Mouse (Mus musculus) urinary bladder, adult 2 months (tissue): ENCODE measurements around the gene Trim10. TPM values are rescaled to one million over a fixed set of nuclear protein-coding genes. Genes with fewer than 3 reads are reported as not detected.
A peak's percentile ranks its signal among the peaks of the same experiment; 100 is the strongest.

Experiments used
- DNase-seq: peaks from one replicate; pipeline ENCODE4 v3.0.0; 2022; ENCODE audit warnings: low spot score
- polyA plus RNA-seq: library from polyadenylated mRNA; depleted of rRNA; stranded (reverse); fragments of >200 nt; gene quantifications from 2 replicates; pipeline ENCODE4 v1.2.3, GENCODE M21; 2012; rRNA removed

Gene Trim10
- polyA plus RNA-seq, 1 experiment: 0.07 TPM

- no peak for DNase-seq
Observed at GRCm38 (mm10) chr17:36909802-36910201, 40.4 kb downstream of the Trim10 start.

GRCm38 (mm10) chr17:36912031-36912430, 42.7 kb downstream of the Trim10 start:
- no peak for DNase-seq

- no peak for DNase-seq
Observed at GRCm38 (mm10) chr17:36914108-36914507, 44.7 kb downstream of the Trim10 start.

- peak; percentile 29 for DNase-seq
Observed at GRCm38 (mm10) chr17:36915076-36915475, 45.7 kb downstream of the Trim10 start.

- DNase-seq: peak; percentile 35
Observed at GRCm38 (mm10) chr17:36920239-36920638, 50.9 kb downstream of the Trim10 start.

GRCm38 (mm10) chr17:36922715-36923114, 53.3 kb downstream of the Trim10 start:
- DNase-seq: no peak

- DNase-seq: no peak
Observed at GRCm38 (mm10) chr17:36923491-36923890, 54.1 kb downstream of the Trim10 start.

Other genes starting within 250 kb of the Trim10 start
- gene H2-M9, start 226.9 kb upstream of the Trim10 start, polyA plus RNA-seq: 0.12 TPM in 1 of 2 replicates, not detected in the other
- gene H2-M1, start 197.4 kb upstream of the Trim10 start, polyA plus RNA-seq: not detected in 2 replicates
- gene H2-M10.5, start 96.7 kb upstream of the Trim10 start, polyA plus RNA-seq: not detected in 2 replicates
- not detected in 2 replicates for gene H2-M10.6, start 57.4 kb upstream of the Trim10 start, polyA plus RNA-seq
- 39.4 and 47.1 TPM in 2 replicates for gene Trim26, start 32.4 kb upstream of the Trim10 start, polyA plus RNA-seq
- 0.03 TPM in 1 of 2 replicates, not detected in the other for gene Trim15, start 2.4 kb upstream of the Trim10 start, polyA plus RNA-seq
- gene Trim40, start 20.5 kb downstream of the Trim10 start, polyA plus RNA-seq: 0.15 and 0.41 TPM in 2 replicates
- gene Trim31, start 28.5 kb downstream of the Trim10 start, polyA plus RNA-seq: not detected in 2 replicates
- 8.9 and 11.0 TPM in 2 replicates for gene Rnf39, start 73.3 kb downstream of the Trim10 start, polyA plus RNA-seq
- gene Ppp1r11, start 82.2 kb downstream of the Trim10 start, polyA plus RNA-seq: 114 and 122 TPM in 2 replicates
- 38.3 and 39.6 TPM in 2 replicates for gene Znrd1, start 89.0 kb downstream of the Trim10 start, polyA plus RNA-seq
- 15.9 and 17.0 TPM in 2 replicates for gene Znrd1as, start 89.0 kb downstream of the Trim10 start, polyA plus RNA-seq
- 0.30 and 0.56 TPM in 2 replicates for gene 2410137M14Rik, start 111.7 kb downstream of the Trim10 start, polyA plus RNA-seq
- 3.0 and 3.8 TPM in 2 replicates for gene H2-M5, start 120.0 kb downstream of the Trim10 start, polyA plus RNA-seq
- 22.6 and 32.3 TPM in 2 replicates for gene Zfp57, start 131.6 kb downstream of the Trim10 start, polyA plus RNA-seq
- 0.11 and 0.18 TPM in 2 replicates for gene Mog, start 153.8 kb downstream of the Trim10 start, polyA plus RNA-seq
- 72.1 and 81.4 TPM in 2 replicates for gene Gabbr1, start 176.4 kb downstream of the Trim10 start, polyA plus RNA-seq
- not detected in 2 replicates for gene Olfr90, start 218.9 kb downstream of the Trim10 start, polyA plus RNA-seq
- gene Olfr91, start 228.7 kb downstream of the Trim10 start, polyA plus RNA-seq: not detected in 2 replicates